Mouse (Mus musculus): ENCODE data around the gene Irak2. TPM values are rescaled to one million over a fixed set of nuclear protein-coding genes. Genes with fewer than 3 reads are reported as not detected.

The Irak2 gene
- polyA plus RNA-seq, 1 experiment from 2014 or later: 5.7 TPM

GRCm38 (mm10) chr6:113623941-113624751 is 14.1 kb upstream of the Irak2 start, which contains the start of gene Vhl:
Vhl (plus strand) TSS chr6:113623959.
- peak within 1 kb of the TSS; percentile 76 for H3K9ac ChIP-seq (ENCODE audit: low read length)
- peaks cover 11% of the 10 kb centered on the region for H3K4me1 ChIP-seq (replicated peaks; ENCODE audit: control insufficient read depth, insufficient read depth, low read length)
- H3K9me3 ChIP-seq (ENCODE audit: control insufficient read depth, low read length): no peaks in the 10 kb centered on the region
- H3K4me2 ChIP-seq (ENCODE audit: low read length): peak within 1 kb of the TSS; percentile 94
- DNase-seq (ENCODE audit: low spot score) (peak; percentile 93), ATAC-seq (replicated peaks; ENCODE audit: low FRiP score, low TSS enrichment, low read depth) (peak; percentile 88)
- peaks cover 14% of the 10 kb centered on the region for H3K36me3 ChIP-seq (ENCODE audit: control insufficient read depth, insufficient read depth, low read length)
- H3K27ac ChIP-seq (ENCODE audit: low read depth): peak within 1 kb of the TSS; percentile 84
- no peaks in the 10 kb centered on the region for H3K27me3 ChIP-seq (replicated peaks; ENCODE audit: control insufficient read depth, insufficient read depth, low read length)
- WGBS: under 1% methylated on average over 70 of the region's 76 CpGs
- peak within 1 kb of the TSS; percentile 72 for H3K4me3 ChIP-seq (ENCODE audit: low read depth, low read length)

- DNase-seq (ENCODE audit: low spot score) (no peak), ATAC-seq (replicated peaks; ENCODE audit: low FRiP score, low TSS enrichment, low read depth) (no peak)
- WGBS: 36% methylated on average over 5 of the region's 5 CpGs
- no peaks in the 10 kb centered on the region for H3K9me3 ChIP-seq (ENCODE audit: control insufficient read depth, low read length)
- H3K4me3 ChIP-seq (ENCODE audit: low read depth, low read length): peak overlapping the region; percentile 72
- H3K27me3 ChIP-seq (replicated peaks; ENCODE audit: control insufficient read depth, insufficient read depth, low read length): no peaks in the 10 kb centered on the region
- H3K4me1 ChIP-seq (replicated peaks; ENCODE audit: control insufficient read depth, insufficient read depth, low read length): peaks cover 11% of the 10 kb centered on the region
- H3K36me3 ChIP-seq (ENCODE audit: control insufficient read depth, insufficient read depth, low read length): peaks cover 25% of the 10 kb centered on the region
- H3K27ac ChIP-seq (ENCODE audit: low read depth): no peak overlapping the region
- H3K4me2 ChIP-seq (ENCODE audit: low read length): peak overlapping the region; percentile 94
- peak overlapping the region; percentile 76 for H3K9ac ChIP-seq (ENCODE audit: low read length)
Measured at GRCm38 (mm10) chr6:113624989-113625770, 13.1 kb upstream of the Irak2 start.

- Histone ChIP-seq H3K36me3 (ENCODE audit: control insufficient read depth, insufficient read depth, low read length) (peaks cover 53% of the 10 kb centered on the region), H3K9ac (ENCODE audit: low read length) (no peak overlapping the region), H3K4me3 (ENCODE audit: low read depth, low read length) (no peak overlapping the region), H3K27me3 (replicated peaks; ENCODE audit: control insufficient read depth, insufficient read depth, low read length) (no peaks in the 10 kb centered on the region), H3K4me2 (ENCODE audit: low read length) (no peak overlapping the region), H3K9me3 (ENCODE audit: control insufficient read depth, low read length) (no peaks in the 10 kb centered on the region), H3K4me1 (replicated peaks; ENCODE audit: control insufficient read depth, insufficient read depth, low read length) (peaks cover 5% of the 10 kb centered on the region), H3K27ac (ENCODE audit: low read depth) (no peak overlapping the region)
- DNase-seq (ENCODE audit: low spot score) (no peak), ATAC-seq (replicated peaks; ENCODE audit: low FRiP score, low TSS enrichment, low read depth) (no peak)
- WGBS: 85% methylated on average over 5 of the region's 5 CpGs
Measured at GRCm38 (mm10) chr6:113630322-113630721, 7.9 kb upstream of the Irak2 start.

GRCm38 (mm10) chr6:113632863-113633262 is 5.4 kb upstream of the Irak2 start:
- no peak overlapping the region for H3K4me2 ChIP-seq (ENCODE audit: low read length)
- DNase-seq (ENCODE audit: low spot score) (no peak), ATAC-seq (replicated peaks; ENCODE audit: low FRiP score, low TSS enrichment, low read depth) (no peak)
- H3K9me3 ChIP-seq (ENCODE audit: control insufficient read depth, low read length): no peaks in the 10 kb centered on the region
- H3K27me3 ChIP-seq (replicated peaks; ENCODE audit: control insufficient read depth, insufficient read depth, low read length): no peaks in the 10 kb centered on the region
- WGBS: 95% methylated on average over 4 of the region's 4 CpGs
- no peak overlapping the region for H3K27ac ChIP-seq (ENCODE audit: low read depth)
- no peak overlapping the region for H3K9ac ChIP-seq (ENCODE audit: low read length)
- H3K4me3 ChIP-seq (ENCODE audit: low read depth, low read length): no peak overlapping the region
- peaks cover 47% of the 10 kb centered on the region for H3K36me3 ChIP-seq (ENCODE audit: control insufficient read depth, insufficient read depth, low read length)
- no peaks in the 10 kb centered on the region for H3K4me1 ChIP-seq (replicated peaks; ENCODE audit: control insufficient read depth, insufficient read depth, low read length)

- DNase-seq (ENCODE audit: low spot score) (no peak), ATAC-seq (replicated peaks; ENCODE audit: low FRiP score, low TSS enrichment, low read depth) (no peak)
- Histone ChIP-seq H3K36me3 (ENCODE audit: control insufficient read depth, insufficient read depth, low read length) (no peaks in the 10 kb centered on the region), H3K4me3 (ENCODE audit: low read depth, low read length) (no peak overlapping the region), H3K27me3 (replicated peaks; ENCODE audit: control insufficient read depth, insufficient read depth, low read length) (no peaks in the 10 kb centered on the region), H3K27ac (ENCODE audit: low read depth) (no peak overlapping the region), H3K9ac (ENCODE audit: low read length) (no peak overlapping the region), H3K4me1 (replicated peaks; ENCODE audit: control insufficient read depth, insufficient read depth, low read length) (no peaks in the 10 kb centered on the region), H3K4me2 (ENCODE audit: low read length) (no peak overlapping the region), H3K9me3 (ENCODE audit: control insufficient read depth, low read length) (no peaks in the 10 kb centered on the region)
- whole genome bisulfite sequencing: 82% methylated on average over 4 of the region's 4 CpGs
Measured at GRCm38 (mm10) chr6:113639201-113639600, 934 bp downstream of the Irak2 start.

- Histone ChIP-seq H3K4me2 (ENCODE audit: low read length) (no peak overlapping the region), H3K9me3 (ENCODE audit: control insufficient read depth, low read length) (no peaks in the 10 kb centered on the region), H3K27ac (ENCODE audit: low read depth) (no peak overlapping the region), H3K36me3 (ENCODE audit: control insufficient read depth, insufficient read depth, low read length) (no peaks in the 10 kb centered on the region), H3K4me3 (ENCODE audit: low read depth, low read length) (no peak overlapping the region), H3K4me1 (replicated peaks; ENCODE audit: control insufficient read depth, insufficient read depth, low read length) (no peaks in the 10 kb centered on the region), H3K9ac (ENCODE audit: low read length) (no peak overlapping the region), H3K27me3 (replicated peaks; ENCODE audit: control insufficient read depth, insufficient read depth, low read length) (no peaks in the 10 kb centered on the region)
- WGBS: 83% methylated on average over 8 of the region's 8 CpGs
- ATAC-seq (replicated peaks; ENCODE audit: low FRiP score, low TSS enrichment, low read depth): no peak
- DNase-seq (ENCODE audit: low spot score): no peak
Measured at GRCm38 (mm10) chr6:113642605-113643004, 4.3 kb downstream of the Irak2 start.

GRCm38 (mm10) chr6:113643021-113643420 is 4.8 kb downstream of the Irak2 start:
- no peak for ATAC-seq (replicated peaks; ENCODE audit: low FRiP score, low TSS enrichment, low read depth)
- Histone ChIP-seq H3K27me3 (replicated peaks; ENCODE audit: control insufficient read depth, insufficient read depth, low read length) (no peaks in the 10 kb centered on the region), H3K4me2 (ENCODE audit: low read length) (no peak overlapping the region), H3K9me3 (ENCODE audit: control insufficient read depth, low read length) (no peaks in the 10 kb centered on the region), H3K27ac (ENCODE audit: low read depth) (no peak overlapping the region), H3K4me1 (replicated peaks; ENCODE audit: control insufficient read depth, insufficient read depth, low read length) (no peaks in the 10 kb centered on the region), H3K9ac (ENCODE audit: low read length) (no peak overlapping the region), H3K36me3 (ENCODE audit: control insufficient read depth, insufficient read depth, low read length) (no peaks in the 10 kb centered on the region), H3K4me3 (ENCODE audit: low read depth, low read length) (no peak overlapping the region)
- no peak for DNase-seq (ENCODE audit: low spot score)
- WGBS: 77% methylated on average over 4 of the region's 4 CpGs

GRCm38 (mm10) chr6:113643967-113644366 is 5.7 kb downstream of the Irak2 start:
- H3K9ac ChIP-seq (ENCODE audit: low read length): no peak overlapping the region
- no peak overlapping the region for H3K27ac ChIP-seq (ENCODE audit: low read depth)
- H3K4me1 ChIP-seq (replicated peaks; ENCODE audit: control insufficient read depth, insufficient read depth, low read length): no peaks in the 10 kb centered on the region
- no peak overlapping the region for H3K4me2 ChIP-seq (ENCODE audit: low read length)
- DNase-seq (ENCODE audit: low spot score): no peak
- H3K9me3 ChIP-seq (ENCODE audit: control insufficient read depth, low read length): no peaks in the 10 kb centered on the region
- WGBS: 92% methylated on average over 2 of the region's 2 CpGs
- no peaks in the 10 kb centered on the region for H3K27me3 ChIP-seq (replicated peaks; ENCODE audit: control insufficient read depth, insufficient read depth, low read length)
- no peak overlapping the region for H3K4me3 ChIP-seq (ENCODE audit: low read depth, low read length)
- no peaks in the 10 kb centered on the region for H3K36me3 ChIP-seq (ENCODE audit: control insufficient read depth, insufficient read depth, low read length)
- no peak for ATAC-seq (replicated peaks; ENCODE audit: low FRiP score, low TSS enrichment, low read depth)

Data from intestine, embryonic 14.5 days (tissue).